Mouse (Mus musculus): ENCODE measurements around the gene Dennd4c. TPM values are rescaled to one million over a fixed set of nuclear protein-coding genes. Genes with fewer than 3 reads are reported as not detected.

Gene Dennd4c
- polyA plus RNA-seq (2015; fragmentation: Nextera tagmentation; extraction: Ambion mirVana) = 8.1 and 9.0 TPM in 2 replicates

GRCm38 (mm10) chr4:86748336-86749291, at the start of gene Dennd4c:
Gene Dennd4c (plus strand): TSS chr4:86748555.
- Histone ChIP-seq H3K4me3 (peak within 1 kb of the TSS; percentile 98), H3K4me2 (replicated peaks) (peak within 1 kb of the TSS; percentile 89), H3K27ac (peak within 1 kb of the TSS; percentile 79), H3K27me3 (no peaks in the 10 kb centered on the region), H3K4me1 (peaks cover 24% of the 10 kb centered on the region), H3K9ac (peak within 1 kb of the TSS; percentile 97), H3K9me3 (no peaks in the 10 kb centered on the region), H3K36me3 (no peaks in the 10 kb centered on the region)
- peak; percentile 96 for ATAC-seq (ENCODE audit: low FRiP score, low read depth)
- WGBS = under 1% methylated on average over 76 of the region's 95 CpGs

- ATAC-seq (ENCODE audit: low FRiP score, low read depth) = no peak
- 77% methylated on average over 5 of the region's 5 CpGs for WGBS
- Histone ChIP-seq H3K9ac (no peak overlapping the region), H3K4me2 (replicated peaks) (no peak overlapping the region), H3K36me3 (no peaks in the 10 kb centered on the region), H3K27ac (no peak overlapping the region), H3K4me3 (no peak overlapping the region), H3K27me3 (no peaks in the 10 kb centered on the region), H3K9me3 (no peaks in the 10 kb centered on the region), H3K4me1 (no peaks in the 10 kb centered on the region)
These were observed 49.0 kb upstream of the Dennd4c start for GRCm38 (mm10) chr4:86699161-86699865.

GRCm38 (mm10) chr4:86708801-86709200, 39.6 kb upstream of the Dennd4c start:
- Histone ChIP-seq H3K9me3 (no peaks in the 10 kb centered on the region), H3K4me2 (replicated peaks) (no peak overlapping the region), H3K27ac (no peak overlapping the region), H3K4me1 (no peaks in the 10 kb centered on the region), H3K36me3 (no peaks in the 10 kb centered on the region), H3K4me3 (no peak overlapping the region), H3K9ac (no peak overlapping the region), H3K27me3 (no peaks in the 10 kb centered on the region)
- no peak for ATAC-seq (ENCODE audit: low FRiP score, low read depth)
- 10% methylated on average over 1 of the region's 1 CpGs for whole genome bisulfite sequencing

GRCm38 (mm10) chr4:86710034-86710650, 38.2 kb upstream of the Dennd4c start:
- Histone ChIP-seq H3K9ac (peak overlapping the region; percentile 26; the same call in 1 of the 2 replicates), H3K4me2 (replicated peaks) (no peak overlapping the region), H3K36me3 (no peaks in the 10 kb centered on the region), H3K9me3 (no peaks in the 10 kb centered on the region), H3K27me3 (no peaks in the 10 kb centered on the region), H3K4me3 (no peak overlapping the region), H3K27ac (no peak overlapping the region), H3K4me1 (no peaks in the 10 kb centered on the region)
- WGBS = 73% methylated on average over 6 of the region's 6 CpGs
- ATAC-seq (ENCODE audit: low FRiP score, low read depth) = no peak

GRCm38 (mm10) chr4:86710666-86711215, 37.6 kb upstream of the Dennd4c start:
- no peak for ATAC-seq (ENCODE audit: low FRiP score, low read depth)
- Histone ChIP-seq H3K4me3 (no peak overlapping the region), H3K4me1 (no peaks in the 10 kb centered on the region), H3K36me3 (no peaks in the 10 kb centered on the region), H3K9ac (no peak overlapping the region), H3K9me3 (no peaks in the 10 kb centered on the region), H3K4me2 (replicated peaks) (no peak overlapping the region), H3K27me3 (no peaks in the 10 kb centered on the region), H3K27ac (no peak overlapping the region)
- WGBS = 60% methylated on average over 4 of the region's 4 CpGs

GRCm38 (mm10) chr4:86712751-86713195, 35.6 kb upstream of the Dennd4c start:
- Histone ChIP-seq H3K9me3 (no peaks in the 10 kb centered on the region), H3K36me3 (no peaks in the 10 kb centered on the region), H3K9ac (no peak overlapping the region), H3K4me2 (replicated peaks) (peak overlapping the region; percentile 19; the same call in 1 of the 2 replicates), H3K4me3 (no peak overlapping the region), H3K4me1 (no peaks in the 10 kb centered on the region), H3K27me3 (no peaks in the 10 kb centered on the region), H3K27ac (no peak overlapping the region)
- no peak for ATAC-seq (ENCODE audit: low FRiP score, low read depth)
- 49% methylated on average over 12 of the region's 12 CpGs for WGBS

- no peak overlapping the region for H3K4me3 ChIP-seq
- no peaks in the 10 kb centered on the region for H3K4me1 ChIP-seq
- no peak for ATAC-seq (ENCODE audit: low FRiP score, low read depth)
- no peak overlapping the region for H3K4me2 ChIP-seq (replicated peaks)
- H3K27ac ChIP-seq = no peak overlapping the region
- H3K36me3 ChIP-seq = no peaks in the 10 kb centered on the region
- 69% methylated on average over 2 of the region's 2 CpGs for WGBS
- no peak overlapping the region for H3K9ac ChIP-seq
- no peaks in the 10 kb centered on the region for H3K9me3 ChIP-seq
- H3K27me3 ChIP-seq = no peaks in the 10 kb centered on the region
These were observed 34.8 kb upstream of the Dennd4c start for GRCm38 (mm10) chr4:86713518-86713917.

- 93% methylated on average over 1 of the region's 1 CpGs for WGBS
- H3K4me3 ChIP-seq = no peak overlapping the region
- H3K27me3 ChIP-seq = no peaks in the 10 kb centered on the region
- H3K27ac ChIP-seq = no peak overlapping the region
- no peak overlapping the region for H3K9ac ChIP-seq
- no peak for ATAC-seq (ENCODE audit: low FRiP score, low read depth)
- H3K4me2 ChIP-seq (replicated peaks) = no peak overlapping the region
- H3K36me3 ChIP-seq = no peaks in the 10 kb centered on the region
- H3K4me1 ChIP-seq = no peaks in the 10 kb centered on the region
- no peaks in the 10 kb centered on the region for H3K9me3 ChIP-seq
These were observed 33.0 kb upstream of the Dennd4c start for GRCm38 (mm10) chr4:86715341-86715740.

- Histone ChIP-seq H3K4me2 (replicated peaks) (no peak overlapping the region), H3K9me3 (no peaks in the 10 kb centered on the region), H3K36me3 (no peaks in the 10 kb centered on the region), H3K27ac (0 out of 2 replicates have a peak overlapping the region, but pooled peaks have one; percentile 6), H3K4me3 (no peak overlapping the region), H3K27me3 (no peaks in the 10 kb centered on the region), H3K9ac (no peak overlapping the region), H3K4me1 (no peaks in the 10 kb centered on the region)
- 88% methylated on average over 1 of the region's 1 CpGs for WGBS
- no peak for ATAC-seq (ENCODE audit: low FRiP score, low read depth)
These were observed 31.2 kb upstream of the Dennd4c start for GRCm38 (mm10) chr4:86717176-86717575.

- 67% methylated on average over 4 of the region's 4 CpGs for WGBS
- Histone ChIP-seq H3K9me3 (no peaks in the 10 kb centered on the region), H3K27ac (no peak overlapping the region), H3K4me3 (no peak overlapping the region), H3K9ac (no peak overlapping the region), H3K4me1 (no peaks in the 10 kb centered on the region), H3K36me3 (no peaks in the 10 kb centered on the region), H3K27me3 (no peaks in the 10 kb centered on the region), H3K4me2 (replicated peaks) (no peak overlapping the region)
- ATAC-seq (ENCODE audit: low FRiP score, low read depth) = no peak
These were observed 29.3 kb upstream of the Dennd4c start for GRCm38 (mm10) chr4:86718878-86719577.

- ATAC-seq (ENCODE audit: low FRiP score, low read depth) = no peak
- 54% methylated on average over 8 of the region's 8 CpGs for WGBS
- H3K27me3 ChIP-seq = no peaks in the 10 kb centered on the region
- no peaks in the 10 kb centered on the region for H3K9me3 ChIP-seq
- no peaks in the 10 kb centered on the region for H3K4me1 ChIP-seq
- no peak overlapping the region for H3K27ac ChIP-seq
- H3K4me2 ChIP-seq (replicated peaks) = no peak overlapping the region
- H3K4me3 ChIP-seq = no peak overlapping the region
- no peaks in the 10 kb centered on the region for H3K36me3 ChIP-seq
- H3K9ac ChIP-seq = no peak overlapping the region
These were observed 26.4 kb upstream of the Dennd4c start for GRCm38 (mm10) chr4:86721856-86722358.
